Mouse (Mus musculus) forebrain, embryonic 16.5 days (tissue): ENCODE measurements around the gene Apol8. TPM values are rescaled to one million over a fixed set of nuclear protein-coding genes. Genes with fewer than 3 reads are reported as not detected.
A peak's percentile ranks its signal among the peaks of the same experiment; 100 is the strongest.

Experiments used
- ATAC-seq: fragments of 200-750 bp; cut with Nextera tagmentation; 2 replicates; pipeline ENCODE4 v1.8.0; 2017; ENCODE audit warnings: mild to moderate bottlenecking, moderate library complexity
- H3K27ac ChIP-seq: fragments of 300-500 bp; sonication (generic); 2 replicates; pipeline ENCODE4 v1.5.1; 2014; ENCODE audit warnings: low read length, control low read depth
- H3K27me3 ChIP-seq: fragments of 300-500 bp; sonication (generic); replicated peaks from 2 replicates; pipeline ENCODE4 v1.6.1; 2014; ENCODE audit warnings: low read length; ENCODE audit not compliant: control insufficient read depth, insufficient read depth
- H3K36me3 ChIP-seq: fragments of 300-500 bp; sonication (generic); 2 replicates; pipeline ENCODE4 v1.6.1; 2014; ENCODE audit not compliant: control insufficient read depth, insufficient read depth
- H3K4me1 ChIP-seq: fragments of 300-500 bp; sonication (generic); replicated peaks from 2 replicates; pipeline ENCODE4 v1.6.1; 2014; ENCODE audit warnings: low read length; ENCODE audit not compliant: control insufficient read depth, insufficient read depth
- H3K4me2 ChIP-seq: fragments of 300-500 bp; sonication (generic); 2 replicates; pipeline ENCODE4 v1.6.1; 2014; ENCODE audit warnings: mild to moderate bottlenecking, low read length, control low read depth
- H3K4me3 ChIP-seq: fragments of 300-500 bp; sonication (generic); replicated peaks from 2 replicates; pipeline ENCODE4 v1.5.1; 2014; ENCODE audit warnings: mild to moderate bottlenecking, low read length, control low read depth
- H3K9ac ChIP-seq: fragments of 300-500 bp; sonication (generic); replicated peaks from 2 replicates; pipeline ENCODE4 v1.6.1; 2014; ENCODE audit warnings: low read depth, low read length, control low read depth
- H3K9me3 ChIP-seq: fragments of 300-500 bp; sonication (generic); 2 replicates; pipeline ENCODE4 v1.6.1; 2016; ENCODE audit warnings: low read length; ENCODE audit not compliant: control insufficient read depth
- WGBS: fragments of 180-500 bp; shearing (Covaris S2); extraction: QIAGEN DNeasy Blood & Tissue Kit; methylation state at CpG from one replicate; pipeline ENCODE4 v1.1.7; 2014; 5-methylcytosine and 5-hydroxymethylcytosine counted together
- polyA plus RNA-seq: library from polyadenylated mRNA; unstranded; fragments of >200 nt; fragmentation: Nextera tagmentation; extraction: Ambion mirVana; gene quantifications from 2 replicates; pipeline ENCODE4 v1.2.1, GENCODE M21; 2015

The Apol8 gene
- 0.22 TPM in 1 of 2 replicates, not detected in the other for polyA plus RNA-seq

DNA sequence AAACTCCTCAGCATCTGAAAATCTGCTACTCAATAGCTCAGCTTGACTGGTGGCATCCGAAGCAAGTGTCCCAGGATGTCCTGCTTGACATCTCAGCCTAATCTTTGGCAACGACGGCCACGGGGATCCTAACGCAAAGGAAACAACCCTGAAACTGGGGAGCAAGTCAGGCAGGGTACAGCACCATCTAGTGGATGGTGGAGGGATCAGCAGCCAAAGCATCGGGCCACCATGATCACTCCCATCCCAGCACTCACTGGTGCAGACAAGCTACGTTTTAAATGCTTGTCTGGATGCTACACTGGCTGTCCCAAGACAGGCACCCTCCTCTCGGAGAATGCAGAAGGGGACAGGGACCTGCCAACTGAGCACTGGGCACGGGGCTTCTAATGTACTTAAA lies at the start of gene Apol8:
Gene Apol8 (minus strand): TSS at position 156 of the 400 bp plus-strand sequence.
- no peaks in the 10 kb centered on the region for H3K27me3 ChIP-seq
- H3K27ac ChIP-seq = no peak within 1 kb of the TSS
- ATAC-seq = no peak
- H3K9me3 ChIP-seq = no peaks in the 10 kb centered on the region
- H3K36me3 ChIP-seq = peaks cover 4% of the 10 kb centered on the region; the same call in 1 of the 2 replicates
- WGBS = 7% methylated on average over 9 of the region's 9 CpGs
- no peak within 1 kb of the TSS for H3K4me3 ChIP-seq
- no peak within 1 kb of the TSS for H3K9ac ChIP-seq
- H3K4me1 ChIP-seq = no peaks in the 10 kb centered on the region
- H3K4me2 ChIP-seq = no peak within 1 kb of the TSS

GRCm38 (mm10) chr15:77805657-77806056 lies 48.9 kb upstream of the Apol8 start:
- 85% methylated on average over 4 of the region's 4 CpGs for WGBS
- no peak overlapping the region for H3K4me2 ChIP-seq
- no peaks in the 10 kb centered on the region for H3K27me3 ChIP-seq
- no peak for ATAC-seq
- H3K9me3 ChIP-seq = no peaks in the 10 kb centered on the region
- H3K9ac ChIP-seq = no peak overlapping the region
- no peak overlapping the region for H3K4me3 ChIP-seq
- H3K4me1 ChIP-seq = no peaks in the 10 kb centered on the region
- no peak overlapping the region for H3K27ac ChIP-seq
- no peaks in the 10 kb centered on the region for H3K36me3 ChIP-seq

DNA sequence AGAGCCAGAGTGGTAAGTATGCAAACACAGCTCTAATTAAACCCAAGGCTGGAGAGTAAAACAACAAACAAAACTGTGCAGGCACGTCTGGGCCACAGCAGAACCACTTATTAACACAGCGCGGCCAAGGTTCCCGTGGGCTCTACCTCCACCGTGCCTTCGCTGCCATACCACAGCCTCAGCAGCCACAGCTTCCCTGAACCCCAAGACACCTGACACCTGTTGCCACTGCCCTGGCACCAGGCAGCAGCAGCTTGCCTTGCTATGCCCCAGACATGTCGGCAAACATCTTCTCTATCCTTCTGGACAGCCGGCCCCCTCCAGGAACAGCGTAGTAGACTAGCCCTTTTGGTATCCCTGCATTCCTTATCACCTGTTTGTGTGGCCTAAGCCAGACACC lies 48.1 kb upstream of the Apol8 start:
- no peaks in the 10 kb centered on the region for H3K27me3 ChIP-seq
- H3K9me3 ChIP-seq = no peaks in the 10 kb centered on the region
- no peak overlapping the region for H3K9ac ChIP-seq
- H3K4me3 ChIP-seq = no peak overlapping the region
- H3K36me3 ChIP-seq = no peaks in the 10 kb centered on the region
- H3K4me1 ChIP-seq = no peaks in the 10 kb centered on the region
- WGBS = 86% methylated on average over 9 of the region's 9 CpGs
- ATAC-seq = no peak
- H3K4me2 ChIP-seq = no peak overlapping the region
- no peak overlapping the region for H3K27ac ChIP-seq

DNA sequence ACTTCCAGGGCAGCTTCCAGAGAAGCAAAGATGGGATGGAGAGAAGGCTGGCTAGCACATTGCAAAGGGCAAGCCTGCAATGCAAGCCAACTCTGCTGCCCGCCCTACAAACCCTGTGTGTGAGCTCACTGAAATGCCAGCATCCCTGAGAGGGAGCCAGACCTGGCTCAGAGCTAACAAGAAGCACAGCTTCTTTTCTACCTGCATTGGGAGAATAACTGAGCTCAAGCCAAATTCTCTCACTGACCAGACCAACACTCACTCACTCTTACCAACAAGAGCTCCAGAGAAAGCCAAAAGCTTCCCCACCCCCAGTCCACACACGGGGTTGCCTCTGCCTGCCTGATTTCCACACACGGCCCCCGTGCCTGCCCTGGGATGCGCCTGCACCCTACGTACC lies 47.7 kb upstream of the Apol8 start:
- Histone ChIP-seq H3K27ac (no peak overlapping the region), H3K4me3 (no peak overlapping the region), H3K4me2 (no peak overlapping the region), H3K9me3 (no peaks in the 10 kb centered on the region), H3K4me1 (no peaks in the 10 kb centered on the region), H3K27me3 (no peaks in the 10 kb centered on the region), H3K9ac (no peak overlapping the region), H3K36me3 (no peaks in the 10 kb centered on the region)
- ATAC-seq = no peak
- 93% methylated on average over 6 of the region's 6 CpGs for WGBS

DNA sequence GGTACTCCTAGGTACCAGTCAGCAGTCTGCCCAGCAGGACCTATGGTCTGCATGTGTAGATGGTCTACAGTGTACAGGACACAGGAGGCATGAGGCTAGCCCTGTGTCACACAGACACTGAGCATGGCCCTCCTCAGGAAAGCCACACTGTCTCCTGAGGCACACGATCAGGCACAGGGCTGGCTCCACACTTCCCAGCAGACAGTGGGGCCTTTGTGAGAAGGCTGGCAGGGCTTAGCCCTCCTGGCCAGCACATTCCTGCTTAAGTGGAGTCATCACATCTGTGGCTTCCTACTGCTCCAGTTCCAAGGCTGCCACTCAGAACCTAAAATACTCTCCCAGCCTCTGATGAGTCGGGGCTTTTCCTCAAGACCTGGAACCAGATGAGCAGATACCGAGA lies 46.9 kb upstream of the Apol8 start:
- no peaks in the 10 kb centered on the region for H3K9me3 ChIP-seq
- no peak for ATAC-seq
- no peaks in the 10 kb centered on the region for H3K27me3 ChIP-seq
- H3K27ac ChIP-seq = no peak overlapping the region
- H3K4me1 ChIP-seq = peaks cover under 1% of the 10 kb centered on the region
- H3K9ac ChIP-seq = no peak overlapping the region
- H3K36me3 ChIP-seq = no peaks in the 10 kb centered on the region
- WGBS = 76% methylated on average over 3 of the region's 3 CpGs
- H3K4me3 ChIP-seq = no peak overlapping the region
- H3K4me2 ChIP-seq = no peak overlapping the region

DNA sequence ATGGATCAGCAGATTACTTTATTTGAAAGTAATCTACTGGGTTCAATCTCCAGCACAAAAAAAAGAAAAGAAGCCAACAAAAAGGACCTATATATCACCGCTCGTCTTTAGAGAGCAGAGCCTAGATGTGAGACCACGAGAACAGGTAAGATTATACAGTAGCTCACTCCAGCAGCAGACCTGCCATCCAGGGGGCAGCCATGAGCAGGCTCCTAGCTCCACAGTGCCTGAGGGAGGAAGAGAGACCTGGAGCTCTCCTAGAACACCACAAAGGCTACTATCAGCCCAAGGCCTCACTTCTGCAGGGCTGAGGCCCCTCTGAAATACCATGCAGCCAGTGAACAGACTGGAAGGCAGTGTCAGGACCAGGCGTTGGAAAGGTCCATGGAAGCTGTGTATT lies 46.2 kb upstream of the Apol8 start:
- Histone ChIP-seq H3K4me2 (no peak overlapping the region), H3K27ac (no peak overlapping the region), H3K9me3 (no peaks in the 10 kb centered on the region), H3K4me3 (no peak overlapping the region), H3K36me3 (no peaks in the 10 kb centered on the region), H3K27me3 (no peaks in the 10 kb centered on the region), H3K9ac (no peak overlapping the region), H3K4me1 (peaks cover 6% of the 10 kb centered on the region)
- 85% methylated on average over 4 of the region's 4 CpGs for WGBS
- ATAC-seq = no peak

DNA sequence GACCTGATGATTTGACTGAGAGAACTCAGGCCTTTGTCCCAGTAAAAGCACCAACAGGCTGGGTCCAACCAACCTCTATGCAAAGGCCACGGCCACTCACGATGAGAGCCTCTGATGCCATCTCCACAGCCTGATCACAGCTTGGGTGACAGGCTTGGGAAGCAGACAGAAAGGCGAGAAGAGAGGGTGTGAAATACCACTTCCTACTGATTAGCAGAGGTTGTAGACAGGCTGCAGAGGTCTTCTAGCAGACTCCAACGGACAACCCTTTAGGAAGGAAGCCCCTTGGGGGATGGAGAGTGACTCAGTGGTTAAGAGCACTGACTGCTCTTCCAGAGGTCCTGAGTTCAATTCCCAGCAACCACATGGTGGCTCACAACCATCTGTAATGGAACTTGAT lies 44.4 kb upstream of the Apol8 start:
- ATAC-seq = no peak
- H3K27ac ChIP-seq = 0 out of 2 replicates have a peak overlapping the region, but pooled peaks have one; percentile 11
- no peak overlapping the region for H3K9ac ChIP-seq

DNA sequence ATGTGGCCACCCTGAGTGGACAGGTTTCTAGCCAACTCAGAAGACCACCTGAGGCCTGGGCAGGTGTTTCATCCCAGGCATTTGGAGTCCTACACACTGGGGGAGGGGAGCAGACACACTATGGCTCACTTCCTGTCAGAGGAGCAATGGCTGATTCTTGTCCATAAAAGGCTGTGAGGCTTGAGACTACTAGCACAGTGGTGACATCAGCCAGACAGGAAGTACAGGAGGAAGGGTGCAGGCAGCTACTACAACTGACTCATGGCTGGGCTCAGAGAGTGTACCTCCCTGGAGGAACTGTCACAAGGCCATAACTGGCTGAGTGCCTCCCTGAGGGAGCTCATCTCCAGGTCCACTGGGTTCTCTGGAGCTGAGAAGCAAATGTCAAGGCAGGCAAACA lies 43.7 kb upstream of the Apol8 start:
- Histone ChIP-seq H3K4me2 (no peak overlapping the region), H3K36me3 (no peaks in the 10 kb centered on the region), H3K27me3 (no peaks in the 10 kb centered on the region), H3K9ac (no peak overlapping the region), H3K4me1 (peaks cover 6% of the 10 kb centered on the region), H3K9me3 (no peaks in the 10 kb centered on the region), H3K27ac (no peak overlapping the region), H3K4me3 (no peak overlapping the region)
- ATAC-seq = no peak

More for the DNA sequence above, 44.4 kb upstream of the Apol8 start:
- Histone ChIP-seq H3K4me3 (no peak overlapping the region), H3K4me2 (no peak overlapping the region), H3K9me3 (no peaks in the 10 kb centered on the region), H3K4me1 (peaks cover 6% of the 10 kb centered on the region), H3K27me3 (no peaks in the 10 kb centered on the region), H3K36me3 (no peaks in the 10 kb centered on the region)
- 76% methylated on average over 4 of the region's 4 CpGs for WGBS

- no peaks in the 10 kb centered on the region for H3K36me3 ChIP-seq
- H3K4me2 ChIP-seq = no peak overlapping the region
- H3K9ac ChIP-seq = no peak overlapping the region
- no peak for ATAC-seq
- WGBS = 92% methylated on average over 8 of the region's 8 CpGs
- no peak overlapping the region for H3K4me3 ChIP-seq
- H3K4me1 ChIP-seq = peaks cover 6% of the 10 kb centered on the region
- no peaks in the 10 kb centered on the region for H3K27me3 ChIP-seq
- no peak overlapping the region for H3K27ac ChIP-seq
- H3K9me3 ChIP-seq = no peaks in the 10 kb centered on the region
Observed at GRCm38 (mm10) chr15:77799491-77800474, 43.0 kb upstream of the Apol8 start.
